Mouse (Mus musculus): Measurements from ENCODE around the gene Slc2a12.
A peak's percentile ranks its signal among the peaks of the same experiment; 100 is the strongest.

Gene Slc2a12

GRCm38 (mm10) chr10:22728257-22728656 lies 83.4 kb downstream of the Slc2a12 start:
- DNase-seq (ENCODE audit: low spot score) = no peak

- no peak for DNase-seq (ENCODE audit: low spot score)
Measured at GRCm38 (mm10) chr10:22730266-22730991, 85.6 kb downstream of the Slc2a12 start.

- DNase-seq (ENCODE audit: low spot score) = no peak
Measured at GRCm38 (mm10) chr10:22730992-22731271, 86.1 kb downstream of the Slc2a12 start.

- peak; percentile 91 for DNase-seq (ENCODE audit: low spot score)
Measured at GRCm38 (mm10) chr10:22731272-22732093, 86.7 kb downstream of the Slc2a12 start, which contains the start of gene Tbpl1. Gene Tbpl1, minus strand, starts transcription at chr10:22731938.

- DNase-seq (ENCODE audit: low spot score) = no peak
Measured at GRCm38 (mm10) chr10:22732181-22732580, 87.4 kb downstream of the Slc2a12 start.

GRCm38 (mm10) chr10:22745922-22746321 lies 101.1 kb downstream of the Slc2a12 start:
- DNase-seq (ENCODE audit: low spot score) = no peak

GRCm38 (mm10) chr10:22746334-22747322 lies 101.8 kb downstream of the Slc2a12 start:
- DNase-seq (ENCODE audit: low spot score) = no peak

GRCm38 (mm10) chr10:22751175-22751682 lies 106.4 kb downstream of the Slc2a12 start:
- DNase-seq (ENCODE audit: low spot score) = no peak
